Mouse (Mus musculus) testis, adult 10 weeks (tissue): ENCODE data around the gene C730034F03Rik. TPM values are rescaled to one million over a fixed set of nuclear protein-coding genes. Genes with fewer than 3 reads are reported as not detected.

Source experiments
- polyA plus RNA-seq: library from polyadenylated mRNA; stranded (reverse); fragments of 350-450 nt; fragmentation: Illumina TruSeq; extraction: RNeasy Lipid Tissue Mini Kit (QIAGEN cat#74804); gene quantifications from one replicate; pipeline ENCODE4 v1.2.3, GENCODE M21; 2014; ENCODE audit warnings: low read depth, low replicate concordance

Gene C730034F03Rik
- 8.2 TPM for polyA plus RNA-seq

GRCm38 (mm10) chr15:89429352-89430221, at the start of gene C730034F03Rik, which contains the start of the genes Gm44502 and Chkb:
TSS of gene C730034F03Rik (plus strand) at chr15:89429589.
TSS of gene Gm44502 (minus strand) at chr15:89429696.
TSS of gene Chkb (minus strand) at chr15:89429908.

GRCm38 (mm10) chr15:89384617-89385016, 44.8 kb upstream of the C730034F03Rik start, which contains the start of gene Klhdc7b:
TSS of gene Klhdc7b (plus strand) at chr15:89384917.

DNA sequence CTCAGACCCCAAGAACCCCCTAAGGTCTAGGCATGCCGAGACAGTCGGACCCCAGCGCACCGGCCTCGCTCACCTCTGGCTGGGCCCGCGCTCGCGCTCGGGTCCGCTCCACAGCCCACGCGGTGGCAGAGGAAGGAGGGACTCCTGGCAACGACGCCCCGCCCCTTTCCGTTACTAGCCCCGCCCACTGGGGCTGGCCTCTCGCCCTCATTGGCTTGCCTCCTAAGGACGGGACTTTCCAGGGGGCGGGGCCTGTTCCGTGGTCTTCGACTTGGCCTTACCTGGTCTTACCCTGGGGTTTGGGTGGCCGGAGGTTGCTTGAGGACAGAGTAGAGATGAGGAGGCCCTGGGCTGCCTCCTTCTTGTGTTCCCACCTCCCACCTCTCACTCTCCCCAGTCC, 19.3 kb upstream of the C730034F03Rik start, which contains the start of gene Syce3:
TSS of gene Syce3 (minus strand) at position 386 of the 400 bp plus-strand sequence.

DNA sequence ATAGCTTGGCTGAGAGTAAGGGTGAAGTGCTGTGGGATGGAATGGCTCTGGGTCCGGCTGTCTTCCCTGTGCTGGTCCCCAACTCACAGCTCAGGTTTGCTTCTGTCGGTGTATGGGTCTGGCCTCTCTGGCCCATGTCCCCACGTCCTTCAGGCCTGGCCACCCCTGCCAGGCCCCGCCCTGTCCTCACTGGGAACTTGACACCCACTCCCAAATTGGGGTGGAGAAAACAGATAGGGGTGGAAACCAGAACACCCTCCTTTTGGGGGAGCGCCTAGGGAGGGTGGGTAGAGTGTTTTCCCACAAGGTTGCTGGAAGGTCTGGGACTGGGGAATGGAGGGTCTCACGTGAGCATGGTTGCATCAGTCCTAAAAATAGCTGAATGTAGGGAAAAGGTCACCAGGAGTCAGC, 3.7 kb upstream of the C730034F03Rik start, which contains the start of gene Cpt1b:
TSS of gene Cpt1b (minus strand) at position 153 of the 411 bp plus-strand sequence.

DNA sequence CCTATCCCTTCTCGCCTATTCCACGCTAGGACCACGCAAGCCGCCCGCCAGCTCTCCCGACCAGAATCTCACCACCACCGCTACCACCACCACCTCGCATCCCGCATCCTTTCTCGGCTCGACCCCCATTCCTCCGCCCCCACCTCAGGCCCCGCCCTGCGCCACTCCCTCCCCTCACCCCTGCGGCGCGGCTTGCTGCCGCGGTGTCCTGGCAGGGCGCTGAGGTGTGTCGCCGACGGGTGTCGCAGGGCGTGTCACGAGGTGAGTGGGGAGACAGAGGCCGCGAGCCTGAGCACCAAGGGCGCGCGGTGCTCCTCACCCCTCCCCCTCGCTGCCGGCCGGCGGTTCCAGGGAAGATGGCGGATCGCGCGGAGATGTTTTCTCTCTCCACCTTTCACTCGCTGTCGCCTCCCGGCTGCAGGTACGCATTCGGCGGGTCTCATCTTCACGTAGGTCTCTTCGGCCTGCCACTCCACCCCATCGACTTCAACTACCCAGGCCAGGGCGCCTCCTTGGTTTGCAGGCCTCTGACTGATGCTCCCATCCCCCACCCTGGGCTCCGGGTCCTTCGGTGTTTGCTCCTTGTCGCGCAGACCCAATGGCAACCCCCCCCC, 24.6 kb downstream of the C730034F03Rik start, which contains the start of gene Mapk8ip2:
TSS of gene Mapk8ip2 (plus strand) at position 49 of the 614 bp plus-strand sequence.

DNA sequence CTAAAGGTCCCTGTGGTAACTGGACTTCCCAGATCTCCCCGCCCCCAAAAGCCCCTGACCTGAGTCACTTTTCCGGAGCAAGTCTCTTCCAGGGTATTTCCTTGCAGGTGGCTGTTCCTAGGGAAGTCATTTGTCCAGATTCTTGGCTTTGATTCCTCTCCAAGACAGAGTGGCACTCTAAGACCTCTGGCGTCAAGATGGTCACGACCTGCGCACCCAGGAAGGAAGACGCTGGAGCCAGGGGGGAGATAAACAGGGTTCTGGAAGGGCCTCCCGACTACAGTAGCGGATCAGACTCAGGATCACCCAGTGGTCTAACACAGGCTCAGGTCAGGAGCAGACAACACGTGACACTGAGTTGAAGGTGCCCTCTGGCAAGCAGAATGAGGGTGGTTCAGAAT, 47.7 kb downstream of the C730034F03Rik start, which contains the start of gene Arsa:
TSS of gene Arsa (minus strand) at position 335 of the 401 bp plus-strand sequence.

Other genes starting within 250 kb of the C730034F03Rik start
- gene Plxnb2, start 248.8 kb upstream of the C730034F03Rik start, polyA plus RNA-seq = 4.6 TPM
- 1.0 TPM for gene Dennd6b, start 233.1 kb upstream of the C730034F03Rik start, polyA plus RNA-seq
- gene Ppp6r2, start 218.0 kb upstream of the C730034F03Rik start, polyA plus RNA-seq = 16.1 TPM
- gene Sbf1, start 114.3 kb upstream of the C730034F03Rik start, polyA plus RNA-seq = 5.4 TPM
- not detected for gene Adm2, start 106.9 kb upstream of the C730034F03Rik start, polyA plus RNA-seq
- gene Miox, start 95.2 kb upstream of the C730034F03Rik start, polyA plus RNA-seq = 0.21 TPM
- 1.1 TPM for gene Lmf2, start 73.9 kb upstream of the C730034F03Rik start, polyA plus RNA-seq
- 9.2 TPM for gene Ncaph2, start 73.9 kb upstream of the C730034F03Rik start, polyA plus RNA-seq
- 0.62 TPM for gene Sco2, start 55.7 kb upstream of the C730034F03Rik start, polyA plus RNA-seq
- not detected for gene Tymp, start 52.5 kb upstream of the C730034F03Rik start, polyA plus RNA-seq
- gene Odf3b, start 50.3 kb upstream of the C730034F03Rik start, polyA plus RNA-seq = not detected
- gene Klhdc7b, start 44.7 kb upstream of the C730034F03Rik start, polyA plus RNA-seq = not detected
- 49.1 TPM for gene Syce3, start 19.1 kb upstream of the C730034F03Rik start, polyA plus RNA-seq
- gene Cpt1b, start 3.7 kb upstream of the C730034F03Rik start, polyA plus RNA-seq = 21.4 TPM
- gene Gm44502, start 107 bp downstream of the C730034F03Rik start, polyA plus RNA-seq = 0.28 TPM
- gene Chkb, start 319 bp downstream of the C730034F03Rik start, polyA plus RNA-seq = 36.5 TPM
- 2.8 TPM for gene Mapk8ip2, start 24.3 kb downstream of the C730034F03Rik start, polyA plus RNA-seq
- gene Arsa, start 47.8 kb downstream of the C730034F03Rik start, polyA plus RNA-seq = 24.8 TPM
- gene Shank3, start 70.0 kb downstream of the C730034F03Rik start, polyA plus RNA-seq = 0.06 TPM
- 190 TPM for gene Acr, start 138.7 kb downstream of the C730034F03Rik start, polyA plus RNA-seq
- 58.7 TPM for gene Rabl2, start 162.3 kb downstream of the C730034F03Rik start, polyA plus RNA-seq